Mouse (Mus musculus): ENCODE measurements at regions not wholly inside any gene's neighbourhood (a gene's known extent, or its start where the extent isn't known, plus 50 kb on each side); places are given as distances from the start of the nearest gene placed in this dataset.

GRCm38 (mm10) chr5:103335916-103336688 lies 88.9 kb upstream of the Ptpn13 start:
- ATAC-seq (replicated peaks; ENCODE audit: insufficient number of reproducible peaks, low FRiP score, low TSS enrichment, low read depth) (0 out of 2 replicates have a peak, but pooled peaks have one; percentile 9), DNase-seq (ENCODE audit: low spot score) (peak; percentile 52)
- H3K4me1 ChIP-seq (ENCODE audit: control insufficient read depth, insufficient read depth, low read length): no peaks in the 10 kb centered on the region
- no peak overlapping the region for H3K9ac ChIP-seq (replicated peaks; ENCODE audit: low read length)
- H3K4me2 ChIP-seq (ENCODE audit: low read depth, low read length): no peak overlapping the region
- no peaks in the 10 kb centered on the region for H3K36me3 ChIP-seq (replicated peaks; ENCODE audit: control insufficient read depth, insufficient read depth, low read depth, low read length)
- no peak overlapping the region for H3K4me3 ChIP-seq (ENCODE audit: low read depth, low read length)
- 20% methylated on average over 12 of the region's 12 CpGs for WGBS
- no peaks in the 10 kb centered on the region for H3K27me3 ChIP-seq (ENCODE audit: control insufficient read depth, insufficient read depth, low read length)
- H3K27ac ChIP-seq (replicated peaks; ENCODE audit: low read depth, low read length): 0 out of 2 replicates have a peak overlapping the region, but pooled peaks have one; percentile 17
- H3K9me3 ChIP-seq (replicated peaks; ENCODE audit: control insufficient read depth, low read length): no peaks in the 10 kb centered on the region

GRCm38 (mm10) chr5:103326412-103326811 lies 98.6 kb upstream of the Ptpn13 start:
- ATAC-seq (replicated peaks; ENCODE audit: insufficient number of reproducible peaks, low FRiP score, low TSS enrichment, low read depth) (no peak), DNase-seq (ENCODE audit: low spot score) (no peak)
- Histone ChIP-seq H3K4me1 (ENCODE audit: control insufficient read depth, insufficient read depth, low read length) (no peaks in the 10 kb centered on the region), H3K4me2 (ENCODE audit: low read depth, low read length) (no peak overlapping the region), H3K9me3 (replicated peaks; ENCODE audit: control insufficient read depth, low read length) (no peaks in the 10 kb centered on the region), H3K36me3 (replicated peaks; ENCODE audit: control insufficient read depth, insufficient read depth, low read depth, low read length) (no peaks in the 10 kb centered on the region), H3K27me3 (ENCODE audit: control insufficient read depth, insufficient read depth, low read length) (no peaks in the 10 kb centered on the region), H3K4me3 (ENCODE audit: low read depth, low read length) (no peak overlapping the region), H3K9ac (replicated peaks; ENCODE audit: low read length) (no peak overlapping the region), H3K27ac (replicated peaks; ENCODE audit: low read depth, low read length) (no peak overlapping the region)
- WGBS: 67% methylated on average over 10 of the region's 10 CpGs

GRCm38 (mm10) chr5:103320341-103320740 lies 104.7 kb upstream of the Ptpn13 start:
- H3K4me3 ChIP-seq (ENCODE audit: low read depth, low read length): no peak overlapping the region
- H3K4me2 ChIP-seq (ENCODE audit: low read depth, low read length): no peak overlapping the region
- DNase-seq (ENCODE audit: low spot score) (no peak), ATAC-seq (replicated peaks; ENCODE audit: insufficient number of reproducible peaks, low FRiP score, low TSS enrichment, low read depth) (no peak)
- no peak overlapping the region for H3K9ac ChIP-seq (replicated peaks; ENCODE audit: low read length)
- H3K27me3 ChIP-seq (ENCODE audit: control insufficient read depth, insufficient read depth, low read length): no peaks in the 10 kb centered on the region
- no peaks in the 10 kb centered on the region for H3K36me3 ChIP-seq (replicated peaks; ENCODE audit: control insufficient read depth, insufficient read depth, low read depth, low read length)
- H3K27ac ChIP-seq (replicated peaks; ENCODE audit: low read depth, low read length): no peak overlapping the region
- H3K9me3 ChIP-seq (replicated peaks; ENCODE audit: control insufficient read depth, low read length): no peaks in the 10 kb centered on the region
- H3K4me1 ChIP-seq (ENCODE audit: control insufficient read depth, insufficient read depth, low read length): no peaks in the 10 kb centered on the region
- WGBS: 81% methylated on average over 5 of the region's 5 CpGs

GRCm38 (mm10) chr5:103309806-103310525 lies 98.8 kb upstream of the Mapk10 start:
- no peaks in the 10 kb centered on the region for H3K4me1 ChIP-seq (ENCODE audit: control insufficient read depth, insufficient read depth, low read length)
- H3K9me3 ChIP-seq (replicated peaks; ENCODE audit: control insufficient read depth, low read length): no peaks in the 10 kb centered on the region
- no peaks in the 10 kb centered on the region for H3K36me3 ChIP-seq (replicated peaks; ENCODE audit: control insufficient read depth, insufficient read depth, low read depth, low read length)
- no peak overlapping the region for H3K4me2 ChIP-seq (ENCODE audit: low read depth, low read length)
- H3K27ac ChIP-seq (replicated peaks; ENCODE audit: low read depth, low read length): no peak overlapping the region
- H3K27me3 ChIP-seq (ENCODE audit: control insufficient read depth, insufficient read depth, low read length): no peaks in the 10 kb centered on the region
- peak; percentile 10 for DNase-seq (ENCODE audit: low spot score)
- H3K4me3 ChIP-seq (ENCODE audit: low read depth, low read length): no peak overlapping the region
- 36% methylated on average over 9 of the region's 9 CpGs for WGBS
- H3K9ac ChIP-seq (replicated peaks; ENCODE audit: low read length): no peak overlapping the region
- ATAC-seq (replicated peaks; ENCODE audit: insufficient number of reproducible peaks, low FRiP score, low TSS enrichment, low read depth): peak; percentile 65; the same call in 1 of the 2 replicates

DNA sequence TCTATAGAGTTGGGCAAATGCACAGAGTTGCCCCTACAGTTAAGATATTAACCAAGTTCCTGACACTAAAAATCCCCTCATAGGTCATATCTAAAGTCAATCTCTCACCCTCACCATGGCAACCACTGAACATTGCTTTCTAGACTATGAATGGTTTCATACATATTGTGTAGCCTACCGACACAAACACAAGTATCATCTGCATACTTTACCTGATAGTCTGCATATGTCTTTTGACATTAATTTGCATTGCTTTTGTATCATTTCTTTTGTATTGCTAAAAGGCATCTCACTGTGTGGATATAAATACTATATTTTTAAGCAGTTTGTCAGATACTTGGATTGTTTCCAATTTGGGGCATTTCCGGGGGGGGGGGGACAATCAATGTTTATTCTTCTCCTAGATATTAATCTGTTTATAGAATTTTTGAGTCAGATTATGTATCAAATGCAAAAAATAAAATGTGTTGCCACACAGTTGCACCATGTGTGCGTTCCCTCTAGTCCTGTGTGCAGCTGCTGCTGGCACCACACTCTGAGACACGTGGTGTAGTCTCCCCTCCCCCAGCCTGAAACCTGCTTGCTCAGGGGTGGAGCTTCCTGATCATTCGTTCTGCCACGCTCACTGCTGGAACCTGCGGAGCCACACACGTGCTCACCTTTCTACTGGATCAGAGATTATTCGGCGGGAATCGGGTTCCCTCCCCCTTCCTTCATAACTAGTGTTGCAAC lies 94.7 kb upstream of the Mapk10 start:
- Histone ChIP-seq H3K4me1 (ENCODE audit: control insufficient read depth, insufficient read depth, low read length) (no peaks in the 10 kb centered on the region), H3K4me3 (ENCODE audit: low read depth, low read length) (no peak overlapping the region), H3K9me3 (replicated peaks; ENCODE audit: control insufficient read depth, low read length) (no peaks in the 10 kb centered on the region), H3K36me3 (replicated peaks; ENCODE audit: control insufficient read depth, insufficient read depth, low read depth, low read length) (no peaks in the 10 kb centered on the region), H3K4me2 (ENCODE audit: low read depth, low read length) (no peak overlapping the region), H3K9ac (replicated peaks; ENCODE audit: low read length) (no peak overlapping the region), H3K27me3 (ENCODE audit: control insufficient read depth, insufficient read depth, low read length) (no peaks in the 10 kb centered on the region), H3K27ac (replicated peaks; ENCODE audit: low read depth, low read length) (no peak overlapping the region)
- ATAC-seq (replicated peaks; ENCODE audit: insufficient number of reproducible peaks, low FRiP score, low TSS enrichment, low read depth) (no peak), DNase-seq (ENCODE audit: low spot score) (no peak)
- WGBS: 85% methylated on average over 11 of the region's 11 CpGs

DNA sequence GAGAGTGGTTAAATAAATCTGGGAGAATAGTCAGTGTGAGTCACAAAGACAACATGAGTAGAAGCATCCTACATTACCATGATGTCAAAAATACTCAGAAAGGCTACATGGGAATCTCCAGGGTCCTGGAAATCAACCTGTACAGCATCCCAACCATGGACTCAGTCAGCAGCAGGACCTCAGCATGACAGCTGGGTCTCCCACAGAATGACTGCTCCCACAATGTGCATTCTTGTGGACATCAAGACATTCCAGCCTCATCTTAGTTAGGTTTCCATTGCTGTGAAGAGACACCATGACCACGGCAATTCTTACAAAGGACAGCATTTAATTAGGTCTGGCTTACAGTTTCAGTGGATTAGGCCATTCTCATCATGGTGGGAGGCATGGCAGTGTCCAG lies 93.8 kb upstream of the Mapk10 start:
- Histone ChIP-seq H3K36me3 (replicated peaks; ENCODE audit: control insufficient read depth, insufficient read depth, low read depth, low read length) (no peaks in the 10 kb centered on the region), H3K4me1 (ENCODE audit: control insufficient read depth, insufficient read depth, low read length) (no peaks in the 10 kb centered on the region), H3K9me3 (replicated peaks; ENCODE audit: control insufficient read depth, low read length) (no peaks in the 10 kb centered on the region), H3K9ac (replicated peaks; ENCODE audit: low read length) (no peak overlapping the region), H3K4me3 (ENCODE audit: low read depth, low read length) (no peak overlapping the region), H3K4me2 (ENCODE audit: low read depth, low read length) (no peak overlapping the region), H3K27me3 (ENCODE audit: control insufficient read depth, insufficient read depth, low read length) (no peaks in the 10 kb centered on the region), H3K27ac (replicated peaks; ENCODE audit: low read depth, low read length) (no peak overlapping the region)
- no peak for DNase-seq (ENCODE audit: low spot score)
- ATAC-seq (replicated peaks; ENCODE audit: insufficient number of reproducible peaks, low FRiP score, low TSS enrichment, low read depth): no peak
- WGBS: 71% methylated on average over 1 of the region's 1 CpGs

DNA sequence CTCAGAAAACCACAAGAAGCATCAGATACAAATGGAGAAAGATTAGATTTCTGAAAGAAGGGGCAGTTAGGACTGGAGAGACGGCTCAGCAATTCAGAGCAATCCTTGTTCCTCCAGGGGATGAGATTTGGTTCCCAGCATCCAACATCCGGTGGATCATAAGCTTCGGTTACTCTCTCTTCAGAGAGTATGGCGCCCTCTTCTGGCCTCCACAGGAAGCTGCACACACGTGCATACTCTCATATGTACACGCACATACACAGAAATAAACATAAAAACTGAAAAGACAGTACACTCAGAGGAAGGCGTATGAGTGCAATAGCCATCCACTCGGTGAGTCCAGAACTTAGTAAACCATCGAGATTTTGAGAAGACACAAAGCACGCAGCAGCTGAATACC lies 91.6 kb upstream of the Mapk10 start:
- no peak overlapping the region for H3K27ac ChIP-seq (replicated peaks; ENCODE audit: low read depth, low read length)
- no peaks in the 10 kb centered on the region for H3K9me3 ChIP-seq (replicated peaks; ENCODE audit: control insufficient read depth, low read length)
- H3K36me3 ChIP-seq (replicated peaks; ENCODE audit: control insufficient read depth, insufficient read depth, low read depth, low read length): no peaks in the 10 kb centered on the region
- 94% methylated on average over 10 of the region's 10 CpGs for WGBS
- H3K27me3 ChIP-seq (ENCODE audit: control insufficient read depth, insufficient read depth, low read length): no peaks in the 10 kb centered on the region
- no peak overlapping the region for H3K4me2 ChIP-seq (ENCODE audit: low read depth, low read length)
- H3K4me1 ChIP-seq (ENCODE audit: control insufficient read depth, insufficient read depth, low read length): no peaks in the 10 kb centered on the region
- DNase-seq (ENCODE audit: low spot score): no peak
- no peak overlapping the region for H3K4me3 ChIP-seq (ENCODE audit: low read depth, low read length)
- H3K9ac ChIP-seq (replicated peaks; ENCODE audit: low read length): no peak overlapping the region
- no peak for ATAC-seq (replicated peaks; ENCODE audit: insufficient number of reproducible peaks, low FRiP score, low TSS enrichment, low read depth)

DNA sequence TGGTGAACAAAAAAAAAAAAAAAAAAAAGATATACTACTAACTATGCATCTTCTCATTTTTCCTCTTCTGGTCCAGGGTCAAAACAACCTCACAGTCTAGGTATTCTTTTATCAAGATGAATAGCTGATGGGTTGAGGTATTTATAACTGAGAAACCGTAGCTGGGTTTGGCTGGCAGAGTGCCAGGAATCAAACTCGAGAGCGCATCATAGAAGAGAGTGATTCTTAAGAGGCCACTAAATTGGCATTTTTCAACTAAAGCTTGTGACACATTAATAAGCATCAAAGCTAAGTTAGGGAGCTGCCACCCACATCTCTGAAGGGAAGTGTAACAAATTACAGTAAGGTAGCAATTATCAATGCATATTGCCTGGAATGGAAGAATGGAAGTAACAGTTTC lies 90.2 kb upstream of the Mapk10 start:
- no peak overlapping the region for H3K27ac ChIP-seq (replicated peaks; ENCODE audit: low read depth, low read length)
- H3K9ac ChIP-seq (replicated peaks; ENCODE audit: low read length): no peak overlapping the region
- no peak for ATAC-seq (replicated peaks; ENCODE audit: insufficient number of reproducible peaks, low FRiP score, low TSS enrichment, low read depth)
- H3K4me1 ChIP-seq (ENCODE audit: control insufficient read depth, insufficient read depth, low read length): no peaks in the 10 kb centered on the region
- no peaks in the 10 kb centered on the region for H3K9me3 ChIP-seq (replicated peaks; ENCODE audit: control insufficient read depth, low read length)
- H3K4me2 ChIP-seq (ENCODE audit: low read depth, low read length): no peak overlapping the region
- no peaks in the 10 kb centered on the region for H3K27me3 ChIP-seq (ENCODE audit: control insufficient read depth, insufficient read depth, low read length)
- no peak overlapping the region for H3K4me3 ChIP-seq (ENCODE audit: low read depth, low read length)
- DNase-seq (ENCODE audit: low spot score): no peak
- WGBS: 87% methylated on average over 3 of the region's 3 CpGs
- H3K36me3 ChIP-seq (replicated peaks; ENCODE audit: control insufficient read depth, insufficient read depth, low read depth, low read length): no peaks in the 10 kb centered on the region

Data from embryonic facial prominence, embryonic 11.5 days (tissue).